Mouse (Mus musculus) cerebellum, adult 2 months (tissue): ENCODE data around the gene Tlr8.

Experiments used
- CTCF ChIP-seq: fragments of 200-500 bp; IDR thresholded peaks from 2 replicates; pipeline ENCODE4 v1.5.1; 2011; ENCODE audit warnings: low read depth, mild to moderate bottlenecking, control low read depth, low read length, moderate library complexity, borderline replicate concordance; ENCODE audit not compliant: insufficient read depth
- POLR2A ChIP-seq: fragments of 200-500 bp; IDR thresholded peaks from 2 replicates; pipeline ENCODE4 v1.6.1; 2011; ENCODE audit warnings: low read length, control low read depth, borderline replicate concordance; ENCODE audit not compliant: insufficient read depth

DNA sequence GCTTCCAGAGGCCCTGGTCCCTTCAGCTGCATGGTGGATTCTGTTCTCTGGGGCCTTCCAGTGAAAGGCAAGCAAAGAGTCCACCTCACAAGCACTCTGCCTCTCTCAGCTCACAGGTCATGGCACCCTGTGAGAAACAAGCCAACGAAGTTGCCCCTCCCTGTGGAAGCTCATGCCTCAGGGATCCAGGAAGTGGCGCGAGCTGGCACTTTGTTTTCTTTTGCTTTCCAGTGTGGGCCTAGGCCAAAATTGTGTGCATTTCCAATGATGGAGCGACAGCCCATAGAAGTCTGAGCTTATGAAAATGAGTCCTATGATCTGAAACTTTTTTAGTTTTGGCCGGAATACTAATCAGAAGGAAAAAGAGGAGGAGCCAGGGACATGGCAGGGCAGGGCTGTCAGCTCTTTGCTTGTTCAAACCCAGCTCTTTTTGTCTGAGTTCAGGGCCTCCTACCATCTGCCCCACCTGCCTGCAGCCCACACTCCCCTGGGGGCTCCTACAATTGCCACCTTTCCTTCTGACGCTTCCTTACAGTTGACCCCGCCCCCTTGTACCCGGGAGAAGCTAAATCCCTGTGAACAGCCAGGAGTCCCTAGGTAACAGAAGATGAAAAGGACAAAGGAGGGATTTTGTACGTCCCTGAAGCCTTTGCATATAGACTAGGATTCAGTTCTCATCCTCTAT, 52.1 kb downstream of the Tlr8 start:
- no peak for TF ChIP-seq POLR2A
- no peak for TF ChIP-seq CTCF
